Mouse (Mus musculus) intestine, embryonic 15.5 days (tissue): ENCODE results near the gene Gm10563. TPM values are rescaled to one million over a fixed set of nuclear protein-coding genes. Genes with fewer than 3 reads are reported as not detected.
A peak's percentile ranks its signal among the peaks of the same experiment; 100 is the strongest.

ENCODE experiments used
- ATAC-seq: fragments of 200-750 bp; cut with Nextera tagmentation; 2 replicates; pipeline ENCODE4 v1.8.0; 2017; ENCODE audit warnings: moderate TSS enrichment, moderate library complexity
- H3K27ac ChIP-seq: fragments of 300-500 bp; sonication (generic); 2 replicates; pipeline ENCODE4 v1.5.1; 2015; ENCODE audit warnings: mild to moderate bottlenecking, inconsistent platforms
- H3K27me3 ChIP-seq: fragments of 300-500 bp; sonication (generic); replicated peaks from 2 replicates; pipeline ENCODE4 v1.6.1; 2015; ENCODE audit warnings: inconsistent platforms
- H3K36me3 ChIP-seq: fragments of 300-500 bp; sonication (generic); 2 replicates; pipeline ENCODE4 v1.6.1; 2015; ENCODE audit warnings: inconsistent platforms
- H3K4me1 ChIP-seq: fragments of 300-500 bp; sonication (generic); replicated peaks from 2 replicates; pipeline ENCODE4 v1.6.1; 2015; ENCODE audit warnings: inconsistent platforms
- H3K4me2 ChIP-seq: fragments of 300-500 bp; sonication (generic); replicated peaks from 2 replicates; pipeline ENCODE4 v1.6.1; 2015; ENCODE audit warnings: mild to moderate bottlenecking, inconsistent platforms
- H3K4me3 ChIP-seq: fragments of 300-500 bp; sonication (generic); replicated peaks from 2 replicates; pipeline ENCODE4 v1.5.1; 2015; ENCODE audit warnings: inconsistent platforms
- H3K9ac ChIP-seq: fragments of 300-500 bp; sonication (generic); 2 replicates; pipeline ENCODE4 v1.6.1; 2015; ENCODE audit warnings: inconsistent platforms
- H3K9me3 ChIP-seq: fragments of 300-500 bp; sonication (generic); 2 replicates; pipeline ENCODE4 v1.6.1; 2016; ENCODE audit warnings: inconsistent platforms
- WGBS: fragments of 180-500 bp; shearing (Covaris S2); methylation state at CpG from one replicate; pipeline ENCODE4 v1.1.7; 2015; 5-methylcytosine and 5-hydroxymethylcytosine counted together
- polyA plus RNA-seq: library from polyadenylated mRNA; unstranded; fragments of >200 nt; fragmentation: Nextera tagmentation; extraction: Ambion mirVana; gene quantifications from 2 replicates; pipeline ENCODE4 v1.2.1, GENCODE M21; 2015

Gm10563 gene
- polyA plus RNA-seq, 1 experiment from 2014 or later, result not detected

- under 1% methylated on average over 73 of the region's 73 CpGs for WGBS
- ATAC-seq, result peak; percentile 99
- H3K27me3 ChIP-seq, result no peaks in the 10 kb centered on the region
- H3K9me3 ChIP-seq, result no peaks in the 10 kb centered on the region
- H3K27ac ChIP-seq, result peak within 1 kb of the TSS; percentile 68
- H3K36me3 ChIP-seq, result 0 out of 2 replicates have a peak, but pooled peaks cover 2% of the 10 kb centered on the region
- H3K4me3 ChIP-seq, result peak within 1 kb of the TSS; percentile 72
- peaks cover 12% of the 10 kb centered on the region for H3K4me1 ChIP-seq
- H3K9ac ChIP-seq, result peak within 1 kb of the TSS; percentile 74
- H3K4me2 ChIP-seq, result peak within 1 kb of the TSS; percentile 88
These were observed 23.7 kb upstream of the Gm10563 start, which contains the start of gene Mib2 for GRCm38 (mm10) chr4:155668689-155669597. Gene Mib2, minus strand, starts transcription at chr4:155669198.

GRCm38 (mm10) chr4:155666903-155667302, 21.7 kb upstream of the Gm10563 start:
- no peak for ATAC-seq

GRCm38 (mm10) chr4:155660641-155661040, 15.4 kb upstream of the Gm10563 start:
- peak; percentile 55 for ATAC-seq
- 70% methylated on average over 12 of the region's 12 CpGs for WGBS
- no peak overlapping the region for H3K4me3 ChIP-seq
- H3K27me3 ChIP-seq, result no peaks in the 10 kb centered on the region
- peaks cover 7% of the 10 kb centered on the region; the same call in 1 of the 2 replicates for H3K4me1 ChIP-seq
- no peak overlapping the region for H3K4me2 ChIP-seq
- no peak overlapping the region for H3K9ac ChIP-seq
- no peaks in the 10 kb centered on the region for H3K9me3 ChIP-seq
- H3K27ac ChIP-seq, result no peak overlapping the region
- H3K36me3 ChIP-seq, result peaks cover 8% of the 10 kb centered on the region; the same call in 1 of the 2 replicates

More at GRCm38 (mm10) chr4:155666903-155667302, 21.7 kb upstream of the Gm10563 start:
- H3K27ac ChIP-seq, result no peak overlapping the region
- no peaks in the 10 kb centered on the region for H3K27me3 ChIP-seq
- H3K4me2 ChIP-seq, result no peak overlapping the region
- H3K9me3 ChIP-seq, result no peaks in the 10 kb centered on the region
- peaks cover 12% of the 10 kb centered on the region for H3K4me1 ChIP-seq
- H3K9ac ChIP-seq, result no peak overlapping the region
- 0 out of 2 replicates have a peak, but pooled peaks cover 2% of the 10 kb centered on the region for H3K36me3 ChIP-seq
- no peak overlapping the region for H3K4me3 ChIP-seq

- Histone ChIP-seq H3K27ac (no peak overlapping the region), H3K4me3 (no peak overlapping the region), H3K4me1 (peaks cover 22% of the 10 kb centered on the region), H3K36me3 (peaks cover 8% of the 10 kb centered on the region; the same call in 1 of the 2 replicates), H3K27me3 (0 out of 2 replicates have a peak, but pooled peaks cover 6% of the 10 kb centered on the region), H3K9ac (no peak overlapping the region), H3K4me2 (no peak overlapping the region), H3K9me3 (no peaks in the 10 kb centered on the region)
- WGBS, result 93% methylated on average over 10 of the region's 10 CpGs
- ATAC-seq, result no peak
These were observed 13.8 kb upstream of the Gm10563 start for GRCm38 (mm10) chr4:155658961-155659360.

GRCm38 (mm10) chr4:155656214-155656751, 11.1 kb upstream of the Gm10563 start:
- no peak overlapping the region for H3K4me2 ChIP-seq
- H3K9ac ChIP-seq, result peak overlapping the region; percentile 5
- 91% methylated on average over 13 of the region's 13 CpGs for WGBS
- H3K27ac ChIP-seq, result no peak overlapping the region
- no peaks in the 10 kb centered on the region for H3K9me3 ChIP-seq
- no peak overlapping the region for H3K4me3 ChIP-seq
- peaks cover 48% of the 10 kb centered on the region for H3K4me1 ChIP-seq
- peaks cover 8% of the 10 kb centered on the region; the same call in 1 of the 2 replicates for H3K36me3 ChIP-seq
- peaks cover 16% of the 10 kb centered on the region for H3K27me3 ChIP-seq
- no peak for ATAC-seq

- peak overlapping the region; percentile 54 for H3K27ac ChIP-seq
- 2% methylated on average over 52 of the region's 52 CpGs for WGBS
These were observed 9.5 kb upstream of the Gm10563 start for GRCm38 (mm10) chr4:155654456-155655298.

GRCm38 (mm10) chr4:155654183-155654455, 8.9 kb upstream of the Gm10563 start:
- peaks cover 25% of the 10 kb centered on the region for H3K36me3 ChIP-seq
- peak overlapping the region; percentile 52 for H3K9ac ChIP-seq
- peak overlapping the region; percentile 54; the same call in 1 of the 2 replicates for H3K27ac ChIP-seq
- H3K27me3 ChIP-seq, result peaks cover 16% of the 10 kb centered on the region
- 5% methylated on average over 6 of the region's 6 CpGs for WGBS
- 0 out of 2 replicates have a peak, but pooled peaks have one; percentile 1 for ATAC-seq
- H3K9me3 ChIP-seq, result no peaks in the 10 kb centered on the region
- peaks cover 44% of the 10 kb centered on the region for H3K4me1 ChIP-seq
- peak overlapping the region; percentile 45 for H3K4me3 ChIP-seq
- H3K4me2 ChIP-seq, result peak overlapping the region; percentile 89

More at GRCm38 (mm10) chr4:155654456-155655298, 9.5 kb upstream of the Gm10563 start:
- H3K4me3 ChIP-seq, result peak overlapping the region; percentile 45
- H3K4me1 ChIP-seq, result peaks cover 44% of the 10 kb centered on the region
- H3K4me2 ChIP-seq, result peak overlapping the region; percentile 89
- ATAC-seq, result peak; percentile 81
- no peaks in the 10 kb centered on the region for H3K9me3 ChIP-seq
- peaks cover 19% of the 10 kb centered on the region for H3K36me3 ChIP-seq
- peaks cover 16% of the 10 kb centered on the region for H3K27me3 ChIP-seq
- H3K9ac ChIP-seq, result peak overlapping the region; percentile 52

GRCm38 (mm10) chr4:155653451-155654182, 8.4 kb upstream of the Gm10563 start:
- Histone ChIP-seq H3K27me3 (peaks cover 16% of the 10 kb centered on the region), H3K36me3 (peaks cover 28% of the 10 kb centered on the region), H3K9me3 (no peaks in the 10 kb centered on the region), H3K9ac (peak overlapping the region; percentile 52), H3K4me3 (peak overlapping the region; percentile 45), H3K4me2 (peak overlapping the region; percentile 89), H3K4me1 (peaks cover 44% of the 10 kb centered on the region), H3K27ac (peak overlapping the region; percentile 68)
- WGBS, result 4% methylated on average over 31 of the region's 31 CpGs
- peak; percentile 7; the same call in 1 of the 2 replicates for ATAC-seq

- Histone ChIP-seq H3K36me3 (peaks cover 33% of the 10 kb centered on the region), H3K4me2 (peak within 1 kb of the TSS; percentile 89), H3K27ac (peak within 1 kb of the TSS; percentile 68), H3K4me3 (peak within 1 kb of the TSS; percentile 45), H3K4me1 (peaks cover 44% of the 10 kb centered on the region), H3K27me3 (peaks cover 16% of the 10 kb centered on the region), H3K9ac (peak within 1 kb of the TSS; percentile 52), H3K9me3 (no peaks in the 10 kb centered on the region)
- ATAC-seq, result peak; percentile 19; the same call in 1 of the 2 replicates
- 1% methylated on average over 33 of the region's 33 CpGs for WGBS
These were observed 7.9 kb upstream of the Gm10563 start, which contains the start of gene Mmp23 for GRCm38 (mm10) chr4:155653086-155653450. Gene Mmp23, minus strand, starts transcription at chr4:155653384.

- peak overlapping the region; percentile 89 for H3K4me2 ChIP-seq
- ATAC-seq, result no peak
- peak overlapping the region; percentile 52 for H3K9ac ChIP-seq
- H3K4me1 ChIP-seq, result peaks cover 44% of the 10 kb centered on the region
- H3K27me3 ChIP-seq, result peaks cover 16% of the 10 kb centered on the region
- peaks cover 37% of the 10 kb centered on the region for H3K36me3 ChIP-seq
- WGBS, result 25% methylated on average over 36 of the region's 36 CpGs
- peak overlapping the region; percentile 68; the same call in 1 of the 2 replicates for H3K27ac ChIP-seq
- H3K4me3 ChIP-seq, result peak overlapping the region; percentile 45
- H3K9me3 ChIP-seq, result no peaks in the 10 kb centered on the region
These were observed 7.3 kb upstream of the Gm10563 start for GRCm38 (mm10) chr4:155652283-155653085.
